Mouse (Mus musculus) spleen, adult 2 months (tissue): ENCODE data around the gene Fut11. TPM values are rescaled to one million over a fixed set of nuclear protein-coding genes. Genes with fewer than 3 reads are reported as not detected.
"Not testable (repeated sequence)": the region's sequence is repeated elsewhere in the genome, so short reads cannot be mapped to it uniquely, and the experiment has no call there.

ENCODE experiments used
- DNase-seq, 2 experiments: peaks; one replicate each; pipeline versions ENCODE4 v3.0.0 to v3.0.0-alpha.2; 2012 to 2021; ENCODE audit warnings: low spot score in 2 of 2, low read depth in 1 of 2
- H3K27ac ChIP-seq: fragments of 200-500 bp; 2 replicates; pipeline ENCODE4 v1.5.1; 2012; ENCODE audit warnings: low read length, inconsistent platforms; ENCODE audit not compliant: insufficient read depth
- H3K27me3 ChIP-seq: fragments of 200-500 bp; 2 replicates; pipeline ENCODE4 v1.6.1; 2012; ENCODE audit warnings: mild to moderate bottlenecking, moderate library complexity, low read length, inconsistent platforms; ENCODE audit not compliant: control insufficient read depth, insufficient read depth
- H3K36me3 ChIP-seq: fragments of 200-500 bp; 2 replicates; pipeline ENCODE4 v1.6.1; 2012; ENCODE audit warnings: mild to moderate bottlenecking, low read length, inconsistent platforms; ENCODE audit not compliant: control insufficient read depth, insufficient read depth
- H3K4me1 ChIP-seq: fragments of 200-500 bp; 2 replicates; pipeline ENCODE4 v1.6.1; 2011; ENCODE audit warnings: inconsistent platforms; ENCODE audit not compliant: control insufficient read depth, insufficient read depth, insufficient read length
- H3K4me3 ChIP-seq: fragments of 200-500 bp; 2 replicates; pipeline ENCODE4 v1.5.1; 2011; ENCODE audit warnings: mild to moderate bottlenecking, inconsistent platforms; ENCODE audit not compliant: insufficient read depth, insufficient read length; ENCODE audit errors: extremely low read depth
- CTCF ChIP-seq: fragments of 200-500 bp; IDR thresholded peaks from 2 replicates; pipeline ENCODE4 v1.5.1; 2011; ENCODE audit warnings: mild to moderate bottlenecking, inconsistent platforms; ENCODE audit not compliant: insufficient read depth, insufficient read length, insufficient replicate concordance; ENCODE audit errors: extremely low read depth
- POLR2A ChIP-seq: fragments of 200-500 bp; IDR thresholded peaks from 2 replicates; pipeline ENCODE4 v1.6.1; 2011; ENCODE audit warnings: low read depth, low read length, inconsistent platforms
- WGBS: fragments of 180-500 bp; shearing (Covaris S2); methylation state at CpG from one replicate; pipeline ENCODE4 v1.1.7; 2018; 5-methylcytosine and 5-hydroxymethylcytosine counted together
- polyA plus RNA-seq: library from polyadenylated mRNA; depleted of rRNA; stranded (reverse); fragments of >200 nt; gene quantifications from 2 replicates; pipeline ENCODE4 v1.2.3, GENCODE M21; 2012

Fut11 gene
- polyA plus RNA-seq, 1 experiment: 10.5 TPM

DNA sequence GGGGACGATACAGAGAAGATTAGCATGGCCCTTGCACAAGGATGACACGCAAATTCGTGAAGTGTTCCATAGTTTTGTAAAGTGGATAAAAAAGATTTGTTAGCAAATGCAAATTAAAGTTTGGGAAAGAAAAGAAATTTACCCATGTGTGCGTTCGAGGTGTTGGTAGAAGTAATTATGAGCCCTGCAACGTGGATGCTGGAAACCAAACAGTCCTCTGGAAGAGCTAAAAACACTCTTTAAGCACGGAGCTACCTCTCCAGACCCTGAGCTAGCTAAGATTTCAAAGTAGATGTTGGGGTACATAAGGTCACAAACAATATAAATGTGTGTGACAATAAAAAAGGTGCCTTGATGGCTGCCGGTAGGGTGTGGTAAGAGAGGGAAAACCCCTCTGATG is 6.8 kb downstream of the Fut11 start:
- 83% methylated on average over 8 of the region's 8 CpGs for WGBS
- Histone ChIP-seq H3K36me3 (no peaks in the 10 kb centered on the region), H3K4me3 (no peak overlapping the region), H3K4me1 (peaks cover 6% of the 10 kb centered on the region; the same call in 1 of the 2 replicates), H3K27ac (no peak overlapping the region), H3K27me3 (no peaks in the 10 kb centered on the region)
- DNase-seq: no peak
- TF ChIP-seq POLR2A (no peak), CTCF (no peak)

DNA sequence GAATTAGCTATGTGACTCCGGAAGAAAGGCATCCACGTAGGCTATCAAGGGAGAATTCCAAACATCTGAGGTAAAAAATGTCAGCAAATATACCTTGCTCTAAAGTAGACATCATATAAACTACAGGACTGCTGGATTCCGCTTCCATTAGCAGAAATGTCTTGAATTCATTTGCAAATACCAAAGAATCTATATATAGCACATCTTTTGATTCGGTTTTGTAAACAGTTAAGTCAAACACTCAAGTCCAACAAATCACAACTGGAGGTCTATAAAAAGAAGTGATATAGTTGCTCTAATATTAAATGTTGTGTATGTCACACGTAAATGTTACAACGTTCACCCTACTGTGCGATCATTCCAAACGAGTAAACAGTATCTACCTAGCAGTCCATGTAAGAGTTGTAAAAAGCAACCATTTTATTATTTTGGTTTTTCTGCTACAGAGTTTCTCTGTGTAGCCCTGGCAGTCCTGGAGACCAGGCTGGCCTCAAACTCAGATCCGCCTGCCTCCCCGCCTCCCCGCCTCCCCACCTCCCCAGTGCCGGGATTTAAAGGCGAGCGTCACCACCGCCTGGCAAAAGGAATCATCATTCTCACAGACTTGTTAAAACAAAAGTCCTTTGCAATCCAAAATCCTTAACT is 7.5 kb downstream of the Fut11 start:
- Histone ChIP-seq H3K27me3 (no peaks in the 10 kb centered on the region), H3K27ac (peak overlapping the region; percentile 70), H3K36me3 (no peaks in the 10 kb centered on the region), H3K4me1 (peaks cover 2% of the 10 kb centered on the region; the same call in 1 of the 2 replicates), H3K4me3 (peak overlapping the region; percentile 97)
- no peak for DNase-seq
- no peak for TF ChIP-seq CTCF
- WGBS: 13% methylated on average over 15 of the region's 15 CpGs

DNA sequence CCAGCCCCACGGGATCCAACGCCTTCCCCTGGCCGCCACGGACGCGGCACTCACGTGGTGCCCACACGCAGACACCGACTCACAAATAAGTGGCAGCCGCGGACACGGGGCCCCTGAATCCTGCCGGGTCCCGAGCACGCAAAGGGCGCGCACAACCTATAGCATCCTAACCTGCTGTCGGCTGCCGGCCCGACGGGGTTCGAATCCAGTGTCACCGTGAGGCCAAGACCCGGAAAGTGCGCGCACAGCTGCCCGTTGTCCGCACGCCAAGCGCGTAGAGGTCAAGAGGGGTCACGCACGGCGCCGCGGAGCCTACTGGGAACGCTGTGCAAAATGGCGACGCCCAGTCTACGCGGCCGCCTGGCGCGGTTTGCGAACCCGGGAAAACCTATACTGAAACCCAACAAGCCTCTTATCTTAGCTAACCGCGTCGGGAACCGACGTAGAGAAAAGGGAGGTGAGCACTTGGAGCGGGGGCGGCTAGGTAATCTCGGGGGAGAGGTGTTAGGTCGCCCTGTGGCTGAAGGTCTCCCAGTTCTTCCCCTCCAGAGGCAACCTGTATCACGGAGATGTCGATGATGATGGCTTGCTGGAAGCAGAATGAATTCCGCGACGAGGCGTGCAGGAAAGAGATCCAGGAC is 8.1 kb downstream of the Fut11 start, which contains the start of gene Chchd1:
Gene Chchd1, plus strand, starts transcription at position 266 of the 641 bp plus-strand sequence.
- peak; percentile 51 to 87 for DNase-seq
- H3K4me3 ChIP-seq: peak within 1 kb of the TSS; percentile 97
- H3K36me3 ChIP-seq: no peaks in the 10 kb centered on the region
- H3K4me1 ChIP-seq: no peaks in the 10 kb centered on the region; the same call in 1 of the 2 replicates
- TF ChIP-seq POLR2A: peak; percentile 49
- TF ChIP-seq CTCF: no peak
- no peaks in the 10 kb centered on the region for H3K27me3 ChIP-seq
- WGBS: under 1% methylated on average over 61 of the region's 61 CpGs
- H3K27ac ChIP-seq: peak within 1 kb of the TSS; percentile 80

DNA sequence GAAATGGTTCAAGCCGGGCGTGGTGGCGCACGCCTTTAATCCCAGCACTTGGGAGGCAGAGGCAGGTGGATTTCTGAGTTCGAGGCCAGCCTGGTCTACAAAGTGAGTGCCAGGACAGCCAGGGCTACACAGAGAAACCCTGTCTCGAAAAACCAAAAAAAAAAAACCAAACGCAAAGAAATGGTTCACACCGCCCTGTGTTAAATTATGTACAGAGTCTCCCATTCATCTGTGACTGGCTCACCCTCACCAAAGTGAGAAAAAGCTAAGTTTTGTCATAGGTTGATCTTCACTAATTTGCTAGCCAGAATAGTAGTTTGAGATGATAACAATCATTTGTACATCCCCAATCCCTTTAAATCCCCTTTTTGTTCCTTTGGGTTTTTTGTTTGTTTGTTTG is 8.7 kb downstream of the Fut11 start:
- H3K27me3 ChIP-seq, H3K36me3 ChIP-seq, H3K4me1 ChIP-seq, DNase-seq: not testable (repeated sequence)
- peak overlapping the region; percentile 97 for H3K4me3 ChIP-seq
- 6% methylated on average over 8 of the region's 8 CpGs for WGBS
- H3K27ac ChIP-seq: peak overlapping the region; percentile 80

DNA sequence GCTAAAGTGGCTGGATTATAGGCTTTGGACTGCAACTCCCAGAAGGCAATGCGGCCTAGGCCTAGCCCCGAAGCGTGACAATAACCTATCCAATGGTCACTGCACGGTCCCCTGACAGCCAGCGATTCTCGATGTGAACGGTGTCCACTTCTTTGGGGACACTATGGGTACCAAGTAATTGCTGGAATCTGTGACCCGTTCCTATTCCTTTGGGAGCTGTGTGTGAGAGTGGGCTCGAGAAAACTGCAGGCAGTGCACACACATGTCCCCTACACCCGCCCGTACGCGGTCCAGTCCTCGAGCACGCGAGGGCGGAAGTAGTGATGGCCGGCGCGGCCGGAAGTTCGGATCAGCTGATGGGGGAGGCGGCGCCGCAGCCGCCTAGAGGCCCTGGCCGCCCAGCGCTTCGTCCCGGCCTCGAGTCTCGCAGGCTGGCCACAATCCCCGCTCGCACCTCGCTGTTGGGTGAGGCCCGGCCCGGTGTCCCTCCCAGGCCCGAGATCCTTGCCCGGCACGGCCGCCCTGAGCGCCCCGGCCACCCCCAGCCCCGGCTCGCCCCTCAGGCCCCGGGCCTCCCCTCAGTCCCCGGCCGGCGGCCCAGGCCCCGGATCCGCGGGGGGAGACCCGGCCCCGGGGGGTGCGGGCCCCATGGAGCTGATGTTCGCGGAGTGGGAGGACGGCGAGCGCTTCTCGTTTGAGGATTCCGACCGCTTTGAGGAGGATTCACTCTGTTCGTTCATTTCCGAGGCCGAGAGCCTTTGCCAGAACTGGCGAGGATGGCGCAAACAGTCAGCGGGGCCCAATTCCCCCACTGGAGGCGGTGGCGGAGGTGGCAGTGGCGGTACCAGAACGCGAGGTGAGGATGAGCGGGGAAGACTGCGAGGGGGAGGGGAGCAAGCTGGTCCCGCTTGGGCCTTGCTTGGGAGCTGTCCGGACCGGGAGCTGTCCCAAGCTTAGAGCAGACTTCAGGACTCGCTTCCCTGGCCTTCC is 12.7 kb downstream of the Fut11 start, which contains the start of gene Zswim8:
Gene Zswim8, plus strand, starts transcription at position 352 of the 990 bp plus-strand sequence.
- peak; percentile 57 to 83 for DNase-seq
- Histone ChIP-seq H3K4me3 (peak within 1 kb of the TSS; percentile 89), H3K27ac (peak within 1 kb of the TSS; percentile 72), H3K27me3 (no peaks in the 10 kb centered on the region), H3K36me3 (peaks cover 12% of the 10 kb centered on the region), H3K4me1 (no peaks in the 10 kb centered on the region; the same call in 1 of the 2 replicates)
- peak; percentile 65 for TF ChIP-seq POLR2A
- TF ChIP-seq CTCF: no peak
- under 1% methylated on average over 79 of the region's 80 CpGs for WGBS

DNA sequence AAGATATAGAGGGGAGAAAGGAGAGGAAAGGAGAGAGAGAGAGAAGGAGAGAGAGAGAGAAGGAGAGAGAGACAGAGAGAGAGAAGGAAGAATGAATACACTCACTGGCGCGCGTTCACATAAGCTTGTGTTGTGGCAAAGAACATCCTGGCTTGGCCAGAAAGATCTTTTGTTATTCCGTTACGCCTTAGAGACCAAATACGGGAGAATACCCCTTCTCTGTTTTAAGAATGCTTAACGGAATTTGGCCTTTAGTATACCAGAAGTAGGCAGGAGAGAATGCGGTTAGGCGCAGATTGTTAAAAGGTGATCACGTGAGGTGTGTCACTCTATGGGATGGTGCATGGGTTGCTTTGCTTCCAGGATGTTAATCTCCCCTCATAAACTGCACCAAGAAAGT is 13.5 kb downstream of the Fut11 start:
- Histone ChIP-seq H3K27me3 (no peaks in the 10 kb centered on the region), H3K4me1 (no peaks in the 10 kb centered on the region; the same call in 1 of the 2 replicates), H3K4me3 (peak overlapping the region; percentile 89), H3K27ac (peak overlapping the region; percentile 59; the same call in 1 of the 2 replicates), H3K36me3 (peaks cover 18% of the 10 kb centered on the region)
- TF ChIP-seq CTCF (no peak), POLR2A (no peak)
- 4% methylated on average over 10 of the region's 10 CpGs for WGBS
- no peak for DNase-seq
